Mouse (Mus musculus) midbrain, embryonic 12.5 days (tissue): Measurements from ENCODE around the gene Rsph3a. TPM values are rescaled to one million over a fixed set of nuclear protein-coding genes. Genes with fewer than 3 reads are reported as not detected.
"Not testable (repeated sequence)": the region's sequence is repeated elsewhere in the genome, so short reads cannot be mapped to it uniquely, and the experiment has no call there.

Experiments
- ATAC-seq: fragments of 200-750 bp; cut with Nextera tagmentation; 2 replicates; pipeline ENCODE4 v1.8.0; 2017; ENCODE audit warnings: low read depth, moderate TSS enrichment, moderate library complexity; ENCODE audit not compliant: low FRiP score
- H3K27ac ChIP-seq: fragments of 300-500 bp; sonication (generic); replicated peaks from 2 replicates; pipeline ENCODE4 v1.5.1; 2016; ENCODE audit warnings: mild to moderate bottlenecking
- H3K27me3 ChIP-seq: fragments of 300-500 bp; sonication (generic); 2 replicates; pipeline ENCODE4 v1.6.1; 2016; ENCODE audit warnings: mild to moderate bottlenecking
- H3K36me3 ChIP-seq: fragments of 300-500 bp; sonication (generic); 2 replicates; pipeline ENCODE4 v1.6.1; 2016
- H3K4me1 ChIP-seq: fragments of 300-500 bp; sonication (generic); 2 replicates; pipeline ENCODE4 v1.6.1; 2016
- H3K4me2 ChIP-seq: fragments of 300-500 bp; sonication (generic); replicated peaks from 2 replicates; pipeline ENCODE4 v1.6.1; 2016; ENCODE audit warnings: mild to moderate bottlenecking, moderate library complexity
- H3K4me3 ChIP-seq: fragments of 300-500 bp; sonication (generic); 2 replicates; pipeline ENCODE4 v1.5.1; 2016; ENCODE audit warnings: mild to moderate bottlenecking
- H3K9ac ChIP-seq: fragments of 300-500 bp; sonication (generic); replicated peaks from 2 replicates; pipeline ENCODE4 v1.6.1; 2016; ENCODE audit warnings: mild to moderate bottlenecking, moderate library complexity
- H3K9me3 ChIP-seq: fragments of 300-500 bp; sonication (generic); 2 replicates; pipeline ENCODE4 v1.6.1; 2016; ENCODE audit warnings: mild to moderate bottlenecking
- WGBS: fragments of 180-500 bp; shearing (Covaris S2); methylation state at CpG from one replicate; pipeline ENCODE4 v1.1.7; 2016; 5-methylcytosine and 5-hydroxymethylcytosine counted together
- polyA plus RNA-seq: library from polyadenylated mRNA; unstranded; fragments of >200 nt; fragmentation: Nextera tagmentation; extraction: Ambion mirVana; gene quantifications from 2 replicates; pipeline ENCODE4 v1.2.1, GENCODE M21; 2016

Gene Rsph3a
- polyA plus RNA-seq, 1 experiment from 2014 or later, result 65.3 TPM

DNA sequence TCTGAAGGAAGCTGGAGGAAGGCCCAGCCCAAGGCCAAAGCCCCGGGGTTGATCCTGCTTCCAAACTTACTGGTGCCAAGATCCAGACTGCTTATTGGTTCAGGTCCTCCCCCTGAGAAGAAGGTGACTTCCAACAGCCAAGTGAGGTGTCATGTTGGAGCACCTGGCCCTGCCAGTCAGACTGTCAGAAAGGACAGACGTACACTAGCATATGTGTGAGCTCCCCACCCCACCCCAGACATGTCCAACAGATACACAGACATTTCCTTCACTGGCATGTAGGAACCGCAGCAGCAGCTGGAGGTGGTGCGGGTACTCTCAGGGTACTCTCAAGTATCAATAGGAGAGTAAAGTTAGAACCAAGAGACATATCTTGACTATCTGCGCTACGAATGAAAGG lies 61.4 kb downstream of the Rsph3a start:
- H3K9ac ChIP-seq, ATAC-seq, H3K36me3 ChIP-seq, H3K27ac ChIP-seq, H3K27me3 ChIP-seq, H3K4me1 ChIP-seq, H3K4me3 ChIP-seq, H3K9me3 ChIP-seq, H3K4me2 ChIP-seq: not testable (repeated sequence)
- WGBS, result 100% methylated on average over 1 of the region's 6 CpGs

- H3K36me3 ChIP-seq, H3K9me3 ChIP-seq, H3K4me1 ChIP-seq, H3K4me2 ChIP-seq, H3K27me3 ChIP-seq, H3K4me3 ChIP-seq, ATAC-seq, H3K27ac ChIP-seq, H3K9ac ChIP-seq: not testable (repeated sequence)
- WGBS, result 89% methylated on average over 6 of the region's 7 CpGs
Measured at GRCm38 (mm10) chr17:8009565-8009964, 64.2 kb downstream of the Rsph3a start.

DNA sequence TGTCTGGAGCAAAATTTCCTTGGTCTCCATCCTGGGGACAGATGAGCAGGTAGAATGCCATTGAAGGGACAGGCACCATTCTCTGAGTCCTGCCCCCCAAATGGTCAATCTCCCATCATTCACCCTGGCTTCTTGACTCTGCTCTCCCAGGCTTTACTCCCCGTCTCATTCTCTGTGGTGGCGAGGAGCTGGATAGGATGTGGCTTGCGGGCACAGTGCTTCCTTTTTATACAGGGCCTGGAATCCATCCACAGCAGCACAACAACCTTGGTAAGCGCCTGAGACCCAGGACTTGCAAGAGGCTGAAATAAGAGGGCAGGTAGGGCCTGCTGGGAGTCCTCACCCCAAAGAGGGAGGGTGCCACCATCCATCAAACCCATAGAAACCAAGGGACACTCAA lies 68.6 kb downstream of the Rsph3a start:
- H3K4me3 ChIP-seq, H3K4me1 ChIP-seq, H3K36me3 ChIP-seq, H3K27me3 ChIP-seq, H3K9ac ChIP-seq, ATAC-seq, H3K27ac ChIP-seq, H3K9me3 ChIP-seq, H3K4me2 ChIP-seq: not testable (repeated sequence)
- WGBS, result 79% methylated on average over 2 of the region's 4 CpGs

GRCm38 (mm10) chr17:8022675-8023074 lies 77.3 kb downstream of the Rsph3a start:
- not testable (repeated sequence) for H3K27ac ChIP-seq, H3K4me2 ChIP-seq, H3K36me3 ChIP-seq, H3K27me3 ChIP-seq, H3K4me3 ChIP-seq, H3K4me1 ChIP-seq, H3K9me3 ChIP-seq, H3K9ac ChIP-seq
- 0 out of 2 replicates have a peak, but pooled peaks have one; percentile 54 for ATAC-seq
- no CpG with 5 or more reads among the region's 6 CpGs for WGBS

DNA sequence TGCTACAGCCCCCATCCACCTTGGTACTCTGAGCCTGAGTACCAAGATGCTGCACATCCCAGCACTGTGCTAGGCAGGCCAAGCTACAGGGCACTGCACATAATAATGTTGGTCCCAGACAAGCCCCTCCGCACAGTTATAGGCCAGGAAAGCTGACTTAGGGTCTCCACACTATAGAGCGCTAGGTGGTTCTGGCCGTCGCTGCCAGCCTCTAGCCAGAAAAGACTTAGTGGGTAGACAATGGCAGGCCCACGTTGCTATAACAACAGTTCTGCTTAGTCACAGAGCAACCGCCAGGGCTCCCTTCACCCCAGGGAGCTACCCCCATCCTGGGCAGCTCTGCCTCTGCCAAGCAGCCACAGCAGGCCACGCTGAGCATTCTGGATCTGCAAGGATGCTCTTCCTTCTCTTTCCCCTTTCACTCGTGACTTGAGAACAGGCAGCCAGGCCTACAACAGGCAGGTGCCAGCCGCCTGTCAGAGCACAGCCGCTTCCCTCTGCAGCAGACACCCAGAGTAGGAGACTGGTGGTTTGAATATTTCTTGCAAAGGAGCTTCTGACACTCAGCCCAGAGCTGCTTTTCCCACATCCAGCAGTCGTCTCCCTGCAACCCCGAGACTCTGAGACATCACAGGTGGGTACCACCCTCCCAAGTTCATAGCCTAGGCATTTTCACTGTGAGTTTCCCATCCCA lies 82.2 kb downstream of the Rsph3a start:
- no CpG with 5 or more reads among the region's 12 CpGs for WGBS
- H3K27ac ChIP-seq, H3K4me3 ChIP-seq, H3K9ac ChIP-seq, H3K36me3 ChIP-seq, H3K4me2 ChIP-seq, H3K9me3 ChIP-seq, H3K4me1 ChIP-seq, H3K27me3 ChIP-seq: not testable (repeated sequence)
- ATAC-seq, result peak; percentile 85

Other genes starting within 250 kb of the Rsph3a start
- gene Fndc1, start 118.3 kb upstream of the Rsph3a start, polyA plus RNA-seq, result 0.93 and 1.3 TPM in 2 replicates
- 0.50 and 0.56 TPM in 2 replicates for gene Tagap, start 19.6 kb upstream of the Rsph3a start, polyA plus RNA-seq
- gene Gm49673, start 202.2 kb downstream of the Rsph3a start, polyA plus RNA-seq, result 0.26 TPM in 1 of 2 replicates, not detected in the other
- 12.9 and 14.9 TPM in 2 replicates for gene Rnaset2a, start 202.5 kb downstream of the Rsph3a start, polyA plus RNA-seq
- 40.6 and 46.4 TPM in 2 replicates for gene Fgfr1op, start 219.9 kb downstream of the Rsph3a start, polyA plus RNA-seq